Mouse (Mus musculus) kidney, adult 9 months (tissue): ENCODE results near the gene Pdcd1lg2.

Experiments used
- DNase-seq: peaks from one replicate; pipeline ENCODE4 v3.0.0; 2022

Pdcd1lg2 gene

GRCm38 (mm10) chr19:29501106-29501505, 90.4 kb downstream of the Pdcd1lg2 start:
- peak; percentile 44 for DNase-seq

GRCm38 (mm10) chr19:29501507-29501906, 90.8 kb downstream of the Pdcd1lg2 start:
- peak; percentile 87 for DNase-seq

- no peak for DNase-seq
Observed at GRCm38 (mm10) chr19:29504131-29504530, 93.4 kb downstream of the Pdcd1lg2 start.

- no peak for DNase-seq
Observed at GRCm38 (mm10) chr19:29505617-29506016, 94.9 kb downstream of the Pdcd1lg2 start.

GRCm38 (mm10) chr19:29508208-29508607, 97.5 kb downstream of the Pdcd1lg2 start:
- DNase-seq: no peak

GRCm38 (mm10) chr19:29509857-29510256, 99.1 kb downstream of the Pdcd1lg2 start:
- no peak for DNase-seq

GRCm38 (mm10) chr19:29511826-29512225, 101.1 kb downstream of the Pdcd1lg2 start:
- peak; percentile 80 for DNase-seq

- no peak for DNase-seq
Observed at GRCm38 (mm10) chr19:29513111-29513766, 102.5 kb downstream of the Pdcd1lg2 start.

- DNase-seq: no peak
Observed at GRCm38 (mm10) chr19:29514130-29514529, 103.4 kb downstream of the Pdcd1lg2 start.

GRCm38 (mm10) chr19:29515386-29515785, 104.7 kb downstream of the Pdcd1lg2 start:
- no peak for DNase-seq

- no peak for DNase-seq
Observed at GRCm38 (mm10) chr19:29515991-29516390, 105.3 kb downstream of the Pdcd1lg2 start.

GRCm38 (mm10) chr19:29518409-29518808, 107.7 kb downstream of the Pdcd1lg2 start:
- DNase-seq: no peak

- DNase-seq: no peak
Observed at GRCm38 (mm10) chr19:29518922-29519321, 108.2 kb downstream of the Pdcd1lg2 start.
